Mouse (Mus musculus) thymus, adult 18-20 months (tissue): ENCODE results near the gene Coch.
"Not testable (repeated sequence)": the region's sequence is repeated elsewhere in the genome, so short reads cannot be mapped to it uniquely, and the experiment has no call there.

Experiments
- DNase-seq, 2 experiments: peaks; one replicate each; pipeline ENCODE4 v3.0.0; 2022; ENCODE audit warnings: mixed read lengths in 2 of 2

Coch gene

DNA sequence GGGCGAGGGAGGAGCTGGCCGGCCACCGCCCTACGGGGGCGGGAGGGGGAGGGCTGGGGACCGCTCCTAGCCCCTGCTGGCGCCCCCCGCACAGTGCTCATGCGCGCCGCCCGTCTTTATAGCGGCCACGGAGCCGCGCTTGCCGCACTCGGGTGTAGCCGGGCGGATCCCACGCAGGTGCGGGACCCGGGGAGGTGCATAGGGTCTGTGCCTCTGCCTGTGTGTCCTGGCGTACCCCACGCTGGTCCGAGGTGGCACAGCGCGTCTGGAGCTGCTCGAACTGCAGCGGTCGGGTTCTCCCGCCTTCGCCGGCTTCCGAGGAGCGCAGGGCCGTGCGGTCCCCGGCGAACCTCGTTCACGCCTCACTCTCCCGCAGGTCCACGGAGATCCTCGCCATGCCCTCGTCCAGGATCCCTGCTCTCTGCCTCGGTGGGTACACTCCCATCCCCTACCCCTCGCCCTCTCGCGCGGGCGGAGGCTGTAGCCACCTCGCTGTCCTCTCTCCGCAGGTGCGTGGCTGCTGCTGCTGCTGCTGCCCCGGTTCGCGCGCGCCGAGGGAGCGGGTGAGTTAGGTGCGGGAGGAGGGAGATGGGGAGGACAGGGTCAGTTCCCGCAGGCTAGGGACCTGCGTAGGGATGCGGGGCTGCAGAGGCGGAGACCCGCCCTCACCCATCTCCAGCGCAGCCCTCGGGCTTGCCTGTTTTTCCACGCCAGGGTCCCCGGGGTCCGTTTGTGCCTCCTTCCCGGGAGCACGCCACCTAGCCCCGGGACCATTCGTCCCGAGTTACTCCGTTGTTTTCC is at the start of gene Coch:
Gene Coch (plus strand): TSS at position 113 of the 801 bp plus-strand sequence.
- no peak for DNase-seq

DNA sequence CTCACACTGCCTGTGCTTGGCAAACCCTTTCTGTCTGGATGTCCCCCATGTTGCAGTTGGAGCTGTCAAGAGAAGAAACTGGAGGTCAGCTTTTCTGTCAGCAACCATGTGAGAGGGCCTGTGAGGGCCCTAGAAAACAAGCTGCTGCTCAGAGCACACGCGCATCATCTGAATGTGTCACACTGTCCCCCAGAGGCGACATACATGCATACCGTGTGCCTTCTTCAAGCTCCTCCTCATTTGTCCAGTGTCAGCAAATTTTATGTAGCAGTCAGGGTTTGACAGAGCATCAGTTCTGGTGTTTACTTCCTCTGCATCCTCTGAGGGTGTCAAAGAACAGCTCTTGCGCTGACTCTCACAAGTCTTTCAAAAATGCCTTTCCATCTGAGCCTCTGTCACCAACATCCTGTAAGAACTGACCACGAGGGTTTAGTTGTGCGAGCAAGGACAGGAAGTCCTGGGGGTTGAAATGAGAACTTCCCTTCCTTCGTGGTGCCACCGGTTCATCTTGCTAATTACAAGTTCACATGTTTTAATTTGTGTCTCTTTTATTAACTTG is 49.7 kb upstream of the Coch start:
- DNase-seq: no peak

DNA sequence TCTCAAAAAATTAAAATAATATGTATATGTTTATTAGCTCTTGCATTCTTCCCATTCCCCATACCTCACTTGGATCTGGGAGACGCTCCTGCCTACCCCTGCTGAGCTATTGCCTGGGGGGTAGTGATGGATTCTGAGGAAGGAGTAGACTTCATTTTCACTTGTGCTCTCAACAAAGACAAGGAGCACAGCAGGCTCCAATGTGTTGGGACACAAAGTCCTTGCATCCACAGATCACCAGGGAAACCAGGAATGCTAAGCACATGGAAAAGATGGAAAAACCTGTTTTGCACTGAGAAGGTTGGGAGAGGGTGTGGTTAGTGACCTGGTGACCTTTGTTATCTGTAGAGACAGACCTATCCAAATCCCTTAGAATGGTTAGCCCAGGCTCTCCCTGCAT is 38.1 kb upstream of the Coch start:
- DNase-seq: no peak

DNA sequence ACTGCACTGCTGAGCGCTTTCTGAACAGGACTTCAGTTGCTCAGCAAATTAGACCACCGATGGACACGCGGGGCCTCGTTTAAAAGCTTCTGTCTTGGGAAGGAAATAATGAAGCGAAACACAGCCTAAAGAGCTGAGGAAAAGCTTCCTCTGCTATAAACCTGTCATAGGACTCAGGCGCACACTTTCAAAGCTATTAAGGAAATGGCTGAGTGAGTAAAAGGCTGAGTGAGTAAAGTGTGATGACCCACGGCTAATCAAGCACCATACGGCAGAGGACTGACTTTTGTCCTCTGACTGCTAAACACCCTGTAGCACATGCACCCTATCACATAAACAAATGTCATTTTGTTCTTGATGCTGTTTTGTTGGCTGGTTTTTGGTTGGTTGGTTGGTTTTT is 31.7 kb upstream of the Coch start:
- DNase-seq: no peak

- no peak for DNase-seq
Measured at GRCm38 (mm10) chr12:51567225-51567624, 25.9 kb upstream of the Coch start.

- DNase-seq: no peak
Measured at GRCm38 (mm10) chr12:51569472-51569871, 23.7 kb upstream of the Coch start.

DNA sequence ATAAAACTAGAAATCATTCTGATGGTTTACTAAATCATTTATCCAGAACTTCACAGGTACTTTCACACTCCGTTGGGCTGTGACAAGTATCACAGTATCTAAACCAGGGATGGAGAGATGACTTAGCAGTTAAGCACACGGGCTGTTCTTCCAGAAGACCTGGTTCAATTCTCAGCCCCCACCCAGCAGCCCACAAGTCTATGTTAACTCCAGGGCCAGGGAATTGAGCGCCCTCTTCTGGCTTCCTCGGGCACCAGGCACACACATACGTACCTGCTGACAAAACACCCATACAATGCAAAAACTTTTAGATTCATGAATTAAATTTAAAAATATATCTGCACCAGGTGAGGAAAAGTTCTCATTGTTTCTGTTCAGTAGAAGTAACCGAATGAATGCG is 23.2 kb upstream of the Coch start:
- no peak for DNase-seq

DNA sequence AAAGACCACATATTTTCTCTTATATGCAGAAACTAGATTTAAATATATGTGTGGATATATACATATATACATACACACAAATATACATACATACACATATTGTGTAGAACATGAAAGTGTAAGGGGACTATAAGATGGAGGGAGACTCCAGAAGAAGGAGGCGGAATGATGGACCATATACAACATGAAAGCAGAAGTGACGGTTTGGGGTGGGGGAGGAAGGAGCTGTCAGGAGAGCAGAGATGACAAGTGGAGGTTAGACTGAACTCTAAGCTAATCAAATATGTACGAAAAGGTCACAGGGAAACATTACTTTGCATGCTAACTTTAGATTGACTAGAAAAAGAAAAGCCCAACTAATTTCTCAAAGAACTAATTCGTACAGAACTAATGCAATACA is 20.5 kb upstream of the Coch start:
- DNase-seq: no peak

DNA sequence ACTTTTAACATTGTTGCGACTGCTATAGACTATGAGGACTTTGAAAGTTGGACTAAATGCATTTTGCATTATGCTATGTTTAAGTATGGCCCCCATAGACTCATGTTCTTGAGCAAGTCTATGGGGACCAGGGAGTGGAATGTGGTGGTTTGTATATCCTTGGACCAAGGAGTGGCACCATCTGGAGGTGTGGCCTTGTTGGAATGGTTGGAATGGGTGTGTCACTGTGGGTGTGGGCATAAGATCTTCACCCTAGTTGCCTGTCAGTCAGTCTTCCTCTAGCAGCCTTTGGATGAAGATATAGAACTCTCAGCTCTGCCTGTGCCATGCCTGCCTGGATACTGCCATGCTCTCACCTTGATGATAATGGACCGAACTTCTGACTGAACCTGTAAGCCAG is 15.3 kb upstream of the Coch start:
- DNase-seq: not testable (repeated sequence)

DNA sequence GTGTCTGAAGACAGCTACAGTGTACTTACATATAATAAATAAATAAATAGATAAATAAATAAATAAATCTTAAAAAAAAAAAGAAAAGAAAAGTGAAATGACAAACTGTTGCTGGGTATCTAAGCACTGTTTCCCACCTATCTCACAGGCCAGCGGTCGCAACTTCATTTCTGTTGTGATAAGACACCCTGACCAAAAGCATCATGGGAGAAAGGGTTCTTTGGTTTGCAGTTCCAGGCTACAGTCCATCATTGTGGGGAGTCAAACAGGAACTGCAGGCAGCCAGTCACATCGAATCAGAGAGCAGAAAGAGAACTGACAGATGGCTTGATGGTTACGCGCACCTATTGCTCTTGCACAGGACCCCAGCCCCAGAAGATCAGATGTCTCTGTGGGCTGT is 3.9 kb upstream of the Coch start:
- DNase-seq: no peak

GRCm38 (mm10) chr12:51591921-51592320 is 1.2 kb upstream of the Coch start:
- DNase-seq: no peak

DNA sequence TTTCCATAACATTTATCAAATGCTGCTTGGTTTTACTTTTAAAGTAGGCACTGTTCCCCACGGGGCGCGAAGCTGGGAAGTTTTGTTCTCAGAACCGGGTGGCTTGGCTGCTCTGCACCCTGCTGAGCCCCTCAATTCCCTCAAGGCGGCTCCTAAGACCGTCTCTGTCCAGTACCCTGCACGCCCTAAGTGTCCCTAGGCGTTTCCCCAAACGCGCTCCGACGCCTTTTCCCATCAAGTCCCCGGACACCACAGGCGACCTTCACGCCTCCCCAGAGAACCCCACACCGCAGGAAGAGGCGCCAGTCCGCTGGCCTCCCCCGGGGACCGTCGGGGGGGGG is 283 bp upstream of the Coch start:
- no peak for DNase-seq

DNA sequence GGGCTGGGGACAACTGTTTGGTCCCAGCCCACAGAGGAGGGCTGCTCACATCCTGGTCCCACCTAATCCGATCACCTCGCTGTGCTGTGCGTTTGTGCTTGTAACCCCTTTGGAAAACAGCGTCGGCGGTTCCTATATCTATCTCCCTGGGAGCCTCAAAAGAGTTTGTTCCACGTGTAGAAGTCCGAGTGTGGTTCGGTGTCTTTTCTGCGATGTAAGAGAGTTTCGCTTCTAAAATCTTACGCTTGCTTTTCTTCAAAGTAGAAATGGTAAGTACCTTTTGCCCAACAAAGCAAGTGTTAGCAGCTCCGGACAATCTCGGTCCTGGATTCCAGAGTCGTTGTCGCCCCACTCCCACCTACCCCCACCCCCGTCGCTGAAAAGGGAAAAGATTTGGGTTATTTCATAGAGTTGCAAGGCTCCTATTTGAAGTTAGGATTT is 909 bp downstream of the Coch start:
- no peak for DNase-seq

- no peak for DNase-seq
Measured at GRCm38 (mm10) chr12:51603306-51603705, 10.2 kb downstream of the Coch start.

DNA sequence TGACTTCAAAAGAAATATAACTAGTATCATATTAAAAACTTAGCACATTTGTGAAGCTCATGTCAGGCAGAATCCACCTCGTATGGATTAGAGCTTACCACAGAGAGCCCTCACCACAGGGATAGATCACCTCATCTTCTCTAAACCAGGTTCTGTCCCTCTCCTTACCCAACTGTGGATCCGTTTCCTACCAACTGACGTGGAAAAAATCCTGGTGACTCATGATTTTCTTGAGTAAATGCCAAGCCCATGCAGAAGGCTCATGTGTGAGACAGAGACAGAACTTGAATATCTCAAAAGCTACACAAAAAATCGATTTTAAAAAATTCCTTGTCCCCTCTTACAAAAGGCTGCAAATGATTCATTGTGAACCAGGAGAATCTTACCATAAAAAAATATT is 13.0 kb downstream of the Coch start:
- no peak for DNase-seq

- DNase-seq: no peak
Measured at GRCm38 (mm10) chr12:51612361-51612760, 19.2 kb downstream of the Coch start.

GRCm38 (mm10) chr12:51620572-51620971 is 27.4 kb downstream of the Coch start:
- no peak for DNase-seq

GRCm38 (mm10) chr12:51621161-51621560 is 28.0 kb downstream of the Coch start:
- DNase-seq: no peak

DNA sequence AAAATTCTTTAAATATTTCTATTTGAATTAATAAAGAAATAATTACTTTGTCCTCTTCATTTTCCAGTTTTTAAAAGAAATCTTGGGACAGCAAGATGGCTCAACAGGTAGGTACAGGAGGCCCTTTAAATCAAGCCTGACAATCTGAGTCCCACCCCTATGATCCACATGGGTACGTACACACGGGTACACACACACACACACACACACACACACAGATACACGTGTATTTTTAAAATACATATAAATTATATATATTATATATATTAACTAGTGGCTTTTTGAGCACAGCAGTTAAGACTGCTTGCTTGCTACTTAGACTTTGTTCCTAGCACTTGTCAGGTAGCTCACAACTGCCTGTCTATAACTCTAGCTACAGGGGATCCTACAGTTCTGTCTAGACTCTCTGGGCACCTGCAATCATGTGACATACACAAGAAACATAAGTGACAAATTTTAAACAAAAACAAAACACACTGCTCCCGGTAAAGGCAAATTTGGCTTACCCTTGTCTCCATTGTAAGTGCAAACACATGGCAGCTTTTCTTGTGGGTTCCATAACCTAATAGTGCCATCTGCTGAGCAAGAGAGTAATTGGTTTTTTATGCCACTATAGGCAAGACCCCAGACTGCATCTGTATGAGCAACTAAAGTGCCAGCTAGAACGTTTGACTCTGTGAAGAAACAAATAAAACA is 29.7 kb downstream of the Coch start:
- no peak for DNase-seq

DNA sequence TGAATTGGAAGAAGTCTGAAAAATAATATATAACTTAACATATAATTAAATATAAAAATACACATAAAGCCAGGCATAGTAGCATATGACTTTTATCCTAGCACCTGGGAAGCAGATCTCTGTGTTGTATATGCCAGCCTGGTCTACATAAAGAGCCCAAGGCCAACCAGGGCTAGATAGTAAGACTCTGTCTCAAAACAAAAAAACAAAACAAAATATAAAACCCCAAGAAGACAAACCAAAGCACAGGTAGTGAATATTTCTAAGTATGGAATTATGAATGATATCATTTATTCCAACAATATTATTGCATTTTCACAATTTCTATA is 30.2 kb downstream of the Coch start:
- DNase-seq: no peak

GRCm38 (mm10) chr12:51633481-51633880 is 40.3 kb downstream of the Coch start:
- no peak for DNase-seq

DNA sequence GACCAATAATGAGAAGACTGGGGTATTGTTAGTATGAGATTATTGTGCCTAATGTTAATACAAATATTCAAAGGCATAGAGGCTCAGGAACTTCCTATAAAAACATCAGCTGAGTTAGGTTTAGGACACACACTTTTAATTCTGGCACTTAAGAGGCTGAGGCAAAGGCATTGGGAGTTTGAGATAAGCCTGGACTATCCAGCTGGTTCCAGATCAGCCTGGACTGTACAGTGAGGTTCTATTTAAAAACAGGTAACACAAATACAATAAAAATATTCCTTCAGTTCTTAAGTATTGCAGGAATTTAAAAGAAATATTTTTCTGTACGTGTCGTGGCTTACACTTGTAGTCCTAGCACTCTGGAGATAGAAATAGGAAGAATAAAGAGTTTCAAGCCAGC is 43.1 kb downstream of the Coch start:
- DNase-seq: no peak

GRCm38 (mm10) chr12:51636689-51637470 is 43.7 kb downstream of the Coch start:
- no peak for DNase-seq

GRCm38 (mm10) chr12:51641871-51642270 is 48.7 kb downstream of the Coch start:
- no peak for DNase-seq
